ENCODE assay signal across 11 mouse cellular contexts in the genomic region with DNA sequence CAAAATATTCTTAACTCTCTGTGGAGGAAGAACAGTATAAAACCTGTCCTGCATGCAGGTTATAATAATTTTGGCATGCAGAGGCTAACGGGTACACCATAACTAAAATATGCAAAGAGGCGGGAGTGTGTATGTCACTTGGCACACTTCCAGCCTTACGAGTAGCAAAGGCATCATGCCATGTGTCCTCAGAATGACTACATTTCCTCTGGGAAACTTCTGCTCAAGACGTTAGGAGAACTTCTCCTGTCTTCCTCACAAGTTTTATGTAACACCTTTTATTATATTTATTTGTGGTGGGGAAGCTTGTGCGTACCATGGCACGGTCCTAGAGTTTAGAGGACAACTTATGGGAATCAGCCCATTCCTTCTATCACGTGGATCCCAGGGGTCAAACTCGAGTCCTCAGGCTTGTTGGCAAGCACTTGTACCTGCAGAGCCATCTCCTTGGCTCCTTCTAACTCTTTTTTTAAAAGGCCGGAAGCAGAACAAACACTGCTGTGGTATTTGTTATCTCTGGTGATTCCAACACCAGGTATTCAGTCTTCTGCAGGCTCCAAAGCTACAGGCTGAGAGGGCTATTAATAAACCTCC. TPM values are rescaled to one million over a fixed set of nuclear protein-coding genes. Genes with fewer than 3 reads are reported as not detected.
DNase-seq lines count a peak whose midpoint lies in the region; ATAC-seq lines count a peak whose summit lies in the region.
"Had no signal": no experiment of that assay in that cellular context is flagged by ENCODE, and none has a peak within 500 bp of the region (broad histone marks: within the 10 kb centered on the region; RNA-seq: fewer than 3 reads in every experiment).

No protein-coding gene starts in this region.

- peak; percentile 44 for DNase-seq in embryonic facial prominence, embryonic 14.5 days (ENCODE audit: low spot score)
- DNase-seq in embryonic facial prominence, embryonic 10.5 days (ENCODE audit: low spot score), result no peak
- DNase-seq in kidney, adult 8-10 months, result peak; percentile 28 to 40
- no peak for DNase-seq in kidney, postnatal 14 days
- DNase-seq in 3T3-L1 (ENCODE audit: low read depth, low spot score), result peak; percentile 38
- peak; percentile 39 to 66 for DNase-seq in cerebellum, postnatal 36 days
- DNase-seq in spleen, postnatal 4 days (ENCODE audit: low spot score in 2 of 2), result no peak
- DNase-seq in thymus, postnatal 14 days, result no peak

- ATAC-seq in embryonic facial prominence, embryonic 14.5 days (ENCODE audit: low read depth), result no peak

- no peaks in the 10 kb centered on the region for H3K36me3 ChIP-seq in embryonic facial prominence, embryonic 14.5 days (ENCODE audit: control insufficient read depth, insufficient read depth, low read length)
- no peaks in the 10 kb centered on the region for H3K36me3 ChIP-seq in embryonic facial prominence, embryonic 10.5 days (replicated peaks)
- H3K36me3 ChIP-seq: limb, embryonic 13.5 days had no signal

- peaks cover 3% of the 10 kb centered on the region; the same call in 1 of the 2 replicates for H3K27me3 ChIP-seq in embryonic facial prominence, embryonic 14.5 days (replicated peaks; ENCODE audit: control insufficient read depth, insufficient read depth, low read length)
- peaks cover 39% of the 10 kb centered on the region for H3K27me3 ChIP-seq in embryonic facial prominence, embryonic 10.5 days (replicated peaks; ENCODE audit: low read depth, poor library complexity, severe bottlenecking)

- H3K27ac ChIP-seq in embryonic facial prominence, embryonic 14.5 days (replicated peaks; ENCODE audit: low read depth, low read length), result no peak overlapping the region
- no peak overlapping the region for H3K27ac ChIP-seq in embryonic facial prominence, embryonic 10.5 days (replicated peaks)
- H3K27ac ChIP-seq: heart, adult 2 months; limb, embryonic 13.5 days; macrophage had no signal

- WGBS in embryonic facial prominence, embryonic 14.5 days, result 52% methylated on average over 9 of the region's 9 CpGs
- WGBS in embryonic facial prominence, embryonic 10.5 days, result 85% methylated on average over 9 of the region's 9 CpGs

- 0 out of 2 replicates have a peak, but pooled peaks cover 6% of the 10 kb centered on the region for H3K4me1 ChIP-seq in embryonic facial prominence, embryonic 14.5 days (ENCODE audit: control insufficient read depth, insufficient read depth, low read length)
- peaks cover 15% of the 10 kb centered on the region for H3K4me1 ChIP-seq in embryonic facial prominence, embryonic 10.5 days

- no peaks in the 10 kb centered on the region for H3K9me3 ChIP-seq in embryonic facial prominence, embryonic 14.5 days (ENCODE audit: control insufficient read depth, low read length)
- no peaks in the 10 kb centered on the region for H3K9me3 ChIP-seq in embryonic facial prominence, embryonic 10.5 days
- H3K9me3 ChIP-seq: limb, embryonic 13.5 days had no signal

- H3K4me3 ChIP-seq in embryonic facial prominence, embryonic 14.5 days (ENCODE audit: low read depth, low read length), result no peak overlapping the region
- H3K4me3 ChIP-seq in embryonic facial prominence, embryonic 10.5 days, result no peak overlapping the region
- H3K4me3 ChIP-seq: heart, adult 2 months; limb, embryonic 13.5 days had no signal

- H3K9ac ChIP-seq in embryonic facial prominence, embryonic 14.5 days (ENCODE audit: low read depth, low read length), result no peak overlapping the region
- H3K9ac ChIP-seq: limb, embryonic 13.5 days had no signal

- no peak overlapping the region for H3K4me2 ChIP-seq in embryonic facial prominence, embryonic 14.5 days (ENCODE audit: low read depth, low read length)
- H3K4me2 ChIP-seq: limb, embryonic 13.5 days had no signal

RNA-seq across cellular contexts. Expression of a gene that starts 3.3 kb away (rescaled TPM):
- 0.73 and 0.77 TPM in 2 replicates for polyA plus RNA-seq in embryonic facial prominence, embryonic 14.5 days (2014; fragmentation: Nextera tagmentation; extraction: Ambion mirVana)
- 0.17 and 0.25 TPM in 2 replicates for polyA plus RNA-seq in embryonic facial prominence, embryonic 10.5 days (2016; fragmentation: Nextera tagmentation; extraction: Ambion mirVana)
- polyA plus RNA-seq: macrophage had no signal

Comparison
In these comparisons a context has a peak if more than half of its experiments do, and no peak if none do; other contexts are left out.
1. DNase-seq: peak in embryonic facial prominence, embryonic 14.5 days (single experiment), kidney, adult 8-10 months (2 of 2), 3T3-L1 (single experiment) and cerebellum, postnatal 36 days (2 of 2); none in embryonic facial prominence, embryonic 10.5 days (single experiment), kidney, postnatal 14 days (single experiment), spleen, postnatal 4 days (0 of 2) and thymus, postnatal 14 days (single experiment).